Mouse (Mus musculus) lung, adult 2 months (tissue): Measurements from ENCODE around the gene Acvr1.

Experiments
- CTCF ChIP-seq: fragments of 200-500 bp; IDR thresholded peaks from 2 replicates; pipeline ENCODE4 v1.5.1; 2011; ENCODE audit warnings: mild to moderate bottlenecking, low read length, control low read depth; ENCODE audit not compliant: insufficient read depth
- POLR2A ChIP-seq: fragments of 200-500 bp; IDR thresholded peaks from 2 replicates; pipeline ENCODE4 v1.6.1; 2011; ENCODE audit warnings: low read depth, mild to moderate bottlenecking, control low read depth, low read length, borderline replicate concordance; ENCODE audit errors: extremely low read depth

- no peak for TF ChIP-seq CTCF
- no peak for TF ChIP-seq POLR2A
Observed at GRCm38 (mm10) chr2:58513212-58513611, 53.7 kb downstream of the Acvr1 start.
